Mouse (Mus musculus) liver, adult 2 months (tissue): ENCODE data around the gene Fnbp1. TPM values are rescaled to one million over a fixed set of nuclear protein-coding genes. Genes with fewer than 3 reads are reported as not detected.
"Not testable (repeated sequence)": the region's sequence is repeated elsewhere in the genome, so short reads cannot be mapped to it uniquely, and the experiment has no call there.

Experiments used
- DNase-seq: peaks from one replicate; pipeline ENCODE4 v3.0.0-alpha.2; 2011; ENCODE audit warnings: low read depth, low spot score; ENCODE audit errors: extremely low read depth
- H3K27ac ChIP-seq: fragments of 200-500 bp; replicated peaks from 2 replicates; pipeline ENCODE4 v1.5.1; 2012; ENCODE audit warnings: low read depth, mild to moderate bottlenecking, control low read depth, inconsistent platforms, low read length; ENCODE audit not compliant: insufficient read depth
- H3K27me3 ChIP-seq: fragments of 200-500 bp; 2 replicates; pipeline ENCODE4 v1.6.1; 2012; ENCODE audit warnings: mild to moderate bottlenecking, moderate library complexity, low read length, inconsistent platforms; ENCODE audit not compliant: control insufficient read depth, insufficient read depth
- H3K36me3 ChIP-seq: fragments of 200-500 bp; 2 replicates; pipeline ENCODE4 v1.6.1; 2012; ENCODE audit warnings: low read length, inconsistent platforms; ENCODE audit not compliant: control insufficient read depth, insufficient read depth
- H3K4me1 ChIP-seq: fragments of 200-500 bp; 2 replicates; pipeline ENCODE4 v1.6.1; 2011; ENCODE audit warnings: low read length; ENCODE audit not compliant: control insufficient read depth, insufficient read depth
- H3K4me3 ChIP-seq: fragments of 200-500 bp; 2 replicates; pipeline ENCODE4 v1.5.1; 2011; ENCODE audit warnings: low read depth, mild to moderate bottlenecking, control low read depth, low read length, moderate library complexity; ENCODE audit not compliant: insufficient read depth
- H3K79me2 ChIP-seq: fragments of 200-500 bp; 2 replicates; pipeline ENCODE4 v1.6.1; 2012; ENCODE audit warnings: inconsistent platforms, mild to moderate bottlenecking, low read length, moderate library complexity; ENCODE audit not compliant: control insufficient read depth, insufficient read depth
- H3K9ac ChIP-seq: fragments of 200-500 bp; 2 replicates; pipeline ENCODE4 v1.6.1; 2012; ENCODE audit warnings: low read depth, mild to moderate bottlenecking, control low read depth, inconsistent platforms, low read length
- CTCF ChIP-seq: fragments of 200-500 bp; IDR thresholded peaks from 2 replicates; pipeline ENCODE4 v1.5.1; 2011; ENCODE audit warnings: low read depth, low read length, control low read depth
- POLR2A ChIP-seq: fragments of 200-500 bp; IDR thresholded peaks from 2 replicates; pipeline ENCODE4 v1.6.1; 2011; ENCODE audit warnings: low read length, control low read depth; ENCODE audit not compliant: insufficient read depth; ENCODE audit errors: extremely low read depth
- WGBS: fragments of 180-500 bp; shearing (Covaris S2); methylation state at CpG from one replicate; pipeline ENCODE4 v1.1.7; 2018; 5-methylcytosine and 5-hydroxymethylcytosine counted together
- polyA plus RNA-seq: library from polyadenylated mRNA; depleted of rRNA; stranded (reverse); fragments of >200 nt; gene quantifications from 2 replicates; pipeline ENCODE4 v1.2.3, GENCODE M21; 2012
- total RNA-seq: library from RNA; depleted of rRNA; stranded (reverse); fragments of >200 nt; gene quantifications from 2 replicates; pipeline ENCODE4 v1.2.3, GENCODE M21; 2014

Gene Fnbp1
- total and polyA plus RNA-seq, 2 experiments = 5.2 to 8.6 TPM

- no peak for DNase-seq
- Histone ChIP-seq H3K9ac (no peak overlapping the region), H3K36me3 (peaks cover 38% of the 10 kb centered on the region), H3K79me2 (peaks cover 7% of the 10 kb centered on the region; the same call in 1 of the 2 replicates), H3K27ac (no peak overlapping the region), H3K27me3 (no peaks in the 10 kb centered on the region), H3K4me3 (no peak overlapping the region), H3K4me1 (peaks cover 11% of the 10 kb centered on the region; the same call in 1 of the 2 replicates)
- WGBS = 86% methylated on average over 10 of the region's 10 CpGs
- TF ChIP-seq CTCF (no peak), POLR2A (no peak)
These were observed 27.2 kb upstream of the Fnbp1 start for GRCm38 (mm10) chr2:31169001-31169400.

DNA sequence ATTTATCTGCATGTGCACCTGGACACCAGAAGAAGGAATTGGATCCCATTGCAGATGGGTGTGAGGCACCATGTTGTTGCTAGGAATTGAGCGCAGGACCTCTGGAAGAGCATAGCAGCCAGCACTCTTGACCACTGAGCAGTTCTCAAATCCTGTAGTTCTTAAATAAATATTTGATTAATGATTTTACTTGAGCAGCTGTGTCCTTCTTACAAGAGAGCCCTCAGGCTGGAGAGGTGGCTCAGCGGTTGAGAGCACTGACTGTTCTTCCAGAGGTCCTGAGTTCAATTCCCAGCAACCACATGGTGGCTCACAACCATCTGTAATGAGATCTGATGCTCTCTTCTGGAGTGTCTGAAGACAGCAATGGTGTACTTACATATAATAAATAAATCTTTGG, 25.8 kb upstream of the Fnbp1 start:
- H3K36me3 ChIP-seq = peaks cover 34% of the 10 kb centered on the region
- not testable (repeated sequence) for H3K27ac ChIP-seq, H3K4me3 ChIP-seq, H3K4me1 ChIP-seq, H3K27me3 ChIP-seq, DNase-seq, H3K9ac ChIP-seq
- WGBS = 82% methylated on average over 2 of the region's 2 CpGs
- peaks cover 13% of the 10 kb centered on the region; the same call in 1 of the 2 replicates for H3K79me2 ChIP-seq

- Histone ChIP-seq H3K4me3 (no peak overlapping the region), H3K27ac (peak overlapping the region; percentile 54), H3K9ac (no peak overlapping the region), H3K79me2 (peaks cover 21% of the 10 kb centered on the region), H3K36me3 (peaks cover 21% of the 10 kb centered on the region), H3K4me1 (peaks cover under 1% of the 10 kb centered on the region; the same call in 1 of the 2 replicates), H3K27me3 (no peaks in the 10 kb centered on the region)
- WGBS = 74% methylated on average over 4 of the region's 4 CpGs
- no peak for DNase-seq
- no peak for TF ChIP-seq CTCF
- TF ChIP-seq POLR2A = no peak
These were observed 23.7 kb upstream of the Fnbp1 start for GRCm38 (mm10) chr2:31165529-31165928.

- Histone ChIP-seq H3K4me3 (no peak overlapping the region), H3K79me2 (peaks cover 23% of the 10 kb centered on the region), H3K4me1 (peaks cover 6% of the 10 kb centered on the region; the same call in 1 of the 2 replicates), H3K9ac (no peak overlapping the region), H3K27me3 (no peaks in the 10 kb centered on the region), H3K27ac (peak overlapping the region; percentile 54), H3K36me3 (peaks cover 18% of the 10 kb centered on the region)
- WGBS = 74% methylated on average over 5 of the region's 5 CpGs
- TF ChIP-seq CTCF (no peak), POLR2A (no peak)
- DNase-seq = no peak
These were observed 23.1 kb upstream of the Fnbp1 start for GRCm38 (mm10) chr2:31164841-31165455.

DNA sequence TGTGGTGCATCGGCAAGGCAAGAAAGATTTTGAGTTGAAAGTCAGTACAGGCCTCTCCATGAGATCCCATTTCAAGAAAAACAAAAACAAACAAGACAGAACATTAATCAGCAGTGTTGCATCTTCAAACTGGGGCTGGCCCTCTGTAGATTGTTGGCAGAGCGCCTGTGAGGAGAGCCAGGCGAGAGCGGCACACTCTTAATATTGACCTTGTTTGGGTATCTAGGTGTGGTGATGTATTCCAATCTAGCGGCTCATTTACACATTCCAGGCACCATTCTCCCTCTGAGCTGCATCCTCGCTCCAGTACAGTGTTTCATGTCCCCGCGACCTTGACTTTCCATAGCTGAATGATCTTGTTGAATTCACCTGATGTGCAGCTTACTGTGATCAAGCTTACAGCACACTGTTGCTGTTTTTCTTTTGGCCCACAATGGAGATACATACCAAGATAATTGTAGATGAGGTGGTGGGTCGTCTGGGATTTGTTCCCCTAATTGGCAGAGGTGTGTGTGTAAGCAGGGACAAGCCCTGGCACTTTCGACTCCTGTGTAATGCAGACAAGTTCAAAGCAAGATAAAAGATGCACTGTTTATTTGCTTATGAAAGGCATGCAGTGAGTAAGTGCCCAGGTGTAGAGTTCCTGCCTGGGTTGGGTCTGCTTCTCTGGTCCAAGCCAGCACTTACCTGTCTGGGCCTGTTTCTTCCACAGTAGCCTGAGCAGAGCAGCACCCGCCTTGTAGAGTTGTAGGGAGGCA, 21.7 kb upstream of the Fnbp1 start:
- 67% methylated on average over 11 of the region's 11 CpGs for WGBS
- Histone ChIP-seq H3K79me2 (peaks cover 28% of the 10 kb centered on the region), H3K27me3 (no peaks in the 10 kb centered on the region), H3K27ac (no peak overlapping the region), H3K9ac (no peak overlapping the region), H3K4me1 (peaks cover 7% of the 10 kb centered on the region; the same call in 1 of the 2 replicates), H3K36me3 (peaks cover 7% of the 10 kb centered on the region), H3K4me3 (no peak overlapping the region)
- TF ChIP-seq CTCF (no peak), POLR2A (no peak)
- DNase-seq = no peak

GRCm38 (mm10) chr2:31161620-31162019, 19.8 kb upstream of the Fnbp1 start:
- Histone ChIP-seq H3K4me3 (no peak overlapping the region), H3K27me3 (no peaks in the 10 kb centered on the region), H3K4me1 (peaks cover 9% of the 10 kb centered on the region; the same call in 1 of the 2 replicates), H3K36me3 (no peaks in the 10 kb centered on the region), H3K27ac (no peak overlapping the region), H3K9ac (no peak overlapping the region), H3K79me2 (peaks cover 39% of the 10 kb centered on the region)
- WGBS = 59% methylated on average over 4 of the region's 4 CpGs
- DNase-seq = no peak
- no peak for TF ChIP-seq POLR2A
- no peak for TF ChIP-seq CTCF
